Mouse (Mus musculus) bone marrow macrophage, adult 2 months (primary cell): ENCODE results near the gene Acot7.

Experiments used
- CTCF ChIP-seq: IDR thresholded peaks from 2 replicates; pipeline ENCODE4 v1.5.1; 2012; ENCODE audit warnings: low read depth, mild to moderate bottlenecking, low read length, moderate library complexity
- POLR2A ChIP-seq: IDR thresholded peaks from 2 replicates; pipeline ENCODE4 v1.6.1; 2012; ENCODE audit warnings: mild to moderate bottlenecking, low read depth, low read length, borderline replicate concordance

DNA sequence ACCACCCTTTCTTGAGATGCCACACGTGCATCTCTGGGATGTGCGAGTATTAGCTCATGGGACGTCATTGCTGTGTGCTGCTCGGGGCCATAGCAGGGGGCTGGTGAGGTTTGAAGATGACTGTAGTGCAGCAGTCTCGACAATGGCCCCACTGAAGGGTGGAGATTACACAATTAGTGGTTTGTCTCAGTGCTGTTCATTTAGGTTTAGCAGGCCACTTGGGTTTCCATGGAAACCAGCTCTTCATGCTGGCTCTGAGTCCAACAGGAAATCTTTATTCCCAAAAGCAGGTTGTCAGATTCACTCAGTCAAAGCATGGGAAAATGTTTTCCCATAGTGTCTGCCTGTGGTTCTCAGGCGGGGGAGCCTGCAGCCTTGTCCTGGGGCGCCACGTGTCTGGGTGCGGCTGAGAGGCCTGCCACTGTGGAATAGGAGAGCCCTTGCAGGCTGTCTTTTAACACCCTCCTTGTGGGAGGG lies 43.5 kb downstream of the Acot7 start:
- TF ChIP-seq POLR2A (no peak), CTCF (no peak)
